8 mouse cellular contexts compared by ENCODE assay signal in genomic region chr6:52796691-52797090, GRCm38 (mm10).
DNase-seq lines count a peak whose midpoint lies in the region; ATAC-seq and TF ChIP-seq lines count a peak whose summit lies in the region.
"Had no signal": no experiment of that assay in that cellular context is flagged by ENCODE, and none has a peak within 500 bp of the region (broad histone marks: within the 10 kb centered on the region; RNA-seq: fewer than 3 reads in every experiment).

No protein-coding gene starts in this region.

- DNase-seq in kidney, postnatal 10 days = no peak
- peak; percentile 34 to 37 for DNase-seq in cerebellum, adult 18-20 months
- DNase-seq in forebrain, postnatal 0 days = peak; percentile 18
- DNase-seq in layer of hippocampus, postnatal 36 days = no peak
- no peak for DNase-seq in layer of hippocampus, adult 9-10 months (ENCODE audit: low spot score)

- no peaks in the 10 kb centered on the region for H3K9me3 ChIP-seq in kidney, embryonic 16.5 days (ENCODE audit: low read length)
- H3K9me3 ChIP-seq in forebrain, postnatal 0 days (ENCODE audit: low read length) = no peaks in the 10 kb centered on the region
- no peaks in the 10 kb centered on the region for H3K9me3 ChIP-seq in limb, embryonic 13.5 days

- no peaks in the 10 kb centered on the region for H3K36me3 ChIP-seq in kidney, embryonic 16.5 days (ENCODE audit: insufficient read depth, low read length)
- H3K36me3 ChIP-seq in forebrain, postnatal 0 days (ENCODE audit: insufficient read depth) = no peaks in the 10 kb centered on the region
- no peaks in the 10 kb centered on the region for H3K36me3 ChIP-seq in limb, embryonic 13.5 days
- H3K36me3 ChIP-seq: G1E had no signal

- H3K27me3 ChIP-seq in kidney, embryonic 16.5 days (ENCODE audit: insufficient read depth, low read length) = no peaks in the 10 kb centered on the region
- no peaks in the 10 kb centered on the region for H3K27me3 ChIP-seq in forebrain, postnatal 0 days (ENCODE audit: insufficient read depth, low read length)
- peaks cover 3% of the 10 kb centered on the region; the same call in 1 of the 2 replicates for H3K27me3 ChIP-seq in limb, embryonic 13.5 days

- H3K4me2 ChIP-seq in kidney, embryonic 16.5 days (replicated peaks; ENCODE audit: low read depth, low read length) = no peak overlapping the region
- no peak overlapping the region for H3K4me2 ChIP-seq in forebrain, postnatal 0 days (ENCODE audit: low read depth)
- H3K4me2 ChIP-seq in limb, embryonic 13.5 days (replicated peaks) = 0 out of 2 replicates have a peak overlapping the region, but pooled peaks have one; percentile 4

- H3K4me1 ChIP-seq in kidney, embryonic 16.5 days (ENCODE audit: insufficient read depth, low read length) = peaks cover 34% of the 10 kb centered on the region
- H3K4me1 ChIP-seq in forebrain, postnatal 0 days (ENCODE audit: insufficient read depth) = peaks cover 10% of the 10 kb centered on the region; the same call in 1 of the 2 replicates
- H3K4me1 ChIP-seq in limb, embryonic 13.5 days = peaks cover 58% of the 10 kb centered on the region

- TF ChIP-seq CTCF in forebrain, postnatal 0 days (IDR thresholded peaks at IDR 0.05; ENCODE audit: low read depth) = no peak

- H3K27ac ChIP-seq in kidney, embryonic 16.5 days (ENCODE audit: low read length) = peak overlapping the region; percentile 47; the same call in 1 of the 2 replicates
- H3K27ac ChIP-seq in forebrain, postnatal 0 days (ENCODE audit: low read depth, low read length) = no peak overlapping the region
- peak overlapping the region; percentile 87; the same call in 1 of the 2 replicates for H3K27ac ChIP-seq in limb, embryonic 13.5 days

- peak; percentile 24; the same call in 1 of the 2 replicates for ATAC-seq in kidney, embryonic 16.5 days (ENCODE audit: low FRiP score, low TSS enrichment)
- peak; percentile 38; the same call in 1 of the 2 replicates for ATAC-seq in forebrain, postnatal 0 days
- ATAC-seq in limb, embryonic 13.5 days (ENCODE audit: low FRiP score, low read depth) = no peak

- no peak overlapping the region for H3K4me3 ChIP-seq in kidney, embryonic 16.5 days (ENCODE audit: low read length)
- H3K4me3 ChIP-seq in forebrain, postnatal 0 days (ENCODE audit: low read depth, low read length) = no peak overlapping the region
- H3K4me3 ChIP-seq in limb, embryonic 13.5 days = no peak overlapping the region

- 76% methylated on average over 1 of the region's 1 CpGs for WGBS in kidney, embryonic 16.5 days
- 35% methylated on average over 1 of the region's 1 CpGs for WGBS in forebrain, postnatal 0 days
- WGBS in limb, embryonic 13.5 days = 33% methylated on average over 1 of the region's 1 CpGs

- no peak overlapping the region for H3K9ac ChIP-seq in kidney, embryonic 16.5 days (replicated peaks; ENCODE audit: low read length)
- H3K9ac ChIP-seq in forebrain, postnatal 0 days = no peak overlapping the region
- no peak overlapping the region for H3K9ac ChIP-seq in limb, embryonic 13.5 days

Comparison
In these comparisons a context has a peak if more than half of its experiments do, and no peak if none do; other contexts are left out.
1. DNase-seq: peak in cerebellum, adult 18-20 months (2 of 2) and forebrain, postnatal 0 days (single experiment); none in kidney, postnatal 10 days (single experiment), layer of hippocampus, postnatal 36 days (0 of 2) and layer of hippocampus, adult 9-10 months (single experiment).